Mouse (Mus musculus): Measurements from ENCODE around the gene Vmn1r126. TPM values are rescaled to one million over a fixed set of nuclear protein-coding genes. Genes with fewer than 3 reads are reported as not detected.

Vmn1r126 gene
- not detected in 2 replicates for polyA plus RNA-seq (2015; fragmentation: Nextera tagmentation; extraction: Ambion mirVana)

DNA sequence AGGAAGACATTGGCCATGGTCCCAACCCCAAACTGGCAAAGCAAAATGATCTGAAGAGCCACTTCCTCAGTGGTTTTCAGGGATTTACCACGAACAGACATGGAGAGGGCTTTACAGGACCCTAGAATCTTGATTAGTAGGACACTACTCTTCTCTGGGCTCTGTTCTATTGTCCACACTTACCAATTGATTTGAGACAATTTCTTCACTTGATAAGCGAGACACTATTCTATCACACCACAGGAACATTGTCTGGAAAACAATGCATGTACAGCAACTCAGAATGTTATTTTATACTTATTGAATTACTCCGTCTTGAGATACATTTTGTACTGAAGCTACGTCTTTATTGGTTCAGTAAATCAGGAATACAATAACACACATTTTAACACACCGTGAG, at the start of gene Vmn1r126:
Gene Vmn1r126 (minus strand): TSS at position 101 of the 400 bp plus-strand sequence.

DNA sequence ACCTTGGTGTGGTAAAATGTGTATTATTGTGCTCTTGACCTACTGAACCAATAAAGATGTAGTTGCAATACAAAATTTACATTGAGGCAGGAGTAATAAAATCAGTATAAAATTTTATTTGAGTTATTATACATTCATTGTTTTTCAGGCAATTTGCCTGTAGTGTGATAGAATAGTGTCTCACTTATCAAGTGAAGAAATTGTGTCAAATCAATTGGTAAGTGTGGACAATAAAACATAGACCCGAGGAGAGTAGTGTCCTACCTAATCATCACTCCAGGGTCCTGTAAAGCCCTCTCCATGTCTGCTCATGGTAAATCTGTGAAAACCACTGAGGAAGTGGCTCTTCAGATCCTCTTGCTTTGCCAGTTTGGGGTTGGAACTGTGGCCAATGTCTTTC, 47.8 kb upstream of the Vmn1r126 start, which contains the start of gene Vmn1r128:
Gene Vmn1r128 (plus strand): TSS at position 301 of the 400 bp plus-strand sequence.

DNA sequence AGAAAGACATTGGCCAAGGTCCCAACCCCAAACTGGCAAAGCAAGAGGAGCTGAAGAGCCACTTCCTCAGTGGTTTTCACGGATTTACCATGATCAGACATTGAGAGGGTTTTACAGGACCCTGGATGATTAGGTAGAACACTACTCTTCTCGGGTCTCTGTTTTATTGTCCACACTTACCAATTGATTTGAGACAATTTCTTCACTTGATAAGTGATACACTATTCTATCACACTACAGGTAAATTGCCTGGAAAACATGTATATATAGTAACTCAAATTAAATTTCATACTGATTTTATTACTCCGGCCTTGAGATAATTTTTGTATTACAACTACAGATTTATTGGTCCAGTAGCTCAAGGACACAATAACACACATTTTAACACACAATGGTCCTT, 18.5 kb upstream of the Vmn1r126 start, which contains the start of gene Vmn1r127:
Gene Vmn1r127 (minus strand): TSS at position 101 of the 400 bp plus-strand sequence.

DNA sequence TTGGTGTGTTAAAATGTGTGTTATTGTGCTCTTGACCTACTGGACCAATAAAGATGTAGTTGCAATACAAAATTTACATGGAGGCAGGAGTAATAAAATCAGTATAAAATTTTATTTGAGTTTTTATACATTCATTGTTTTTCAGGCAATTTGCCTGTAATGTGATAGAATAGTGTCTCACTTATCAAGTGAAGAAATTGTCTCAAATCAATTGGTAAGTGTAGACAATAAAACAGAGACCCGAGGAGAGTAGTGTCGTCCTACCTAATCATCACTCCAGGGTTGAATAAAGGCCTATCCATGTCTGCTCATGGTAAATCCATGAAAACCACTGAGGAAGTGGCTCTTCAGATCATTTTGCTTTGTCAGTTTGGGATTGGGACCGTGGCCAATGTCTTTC, 29.4 kb downstream of the Vmn1r126 start, which contains the start of gene Vmn1r125:
Gene Vmn1r125 (plus strand): TSS at position 301 of the 400 bp plus-strand sequence.

DNA sequence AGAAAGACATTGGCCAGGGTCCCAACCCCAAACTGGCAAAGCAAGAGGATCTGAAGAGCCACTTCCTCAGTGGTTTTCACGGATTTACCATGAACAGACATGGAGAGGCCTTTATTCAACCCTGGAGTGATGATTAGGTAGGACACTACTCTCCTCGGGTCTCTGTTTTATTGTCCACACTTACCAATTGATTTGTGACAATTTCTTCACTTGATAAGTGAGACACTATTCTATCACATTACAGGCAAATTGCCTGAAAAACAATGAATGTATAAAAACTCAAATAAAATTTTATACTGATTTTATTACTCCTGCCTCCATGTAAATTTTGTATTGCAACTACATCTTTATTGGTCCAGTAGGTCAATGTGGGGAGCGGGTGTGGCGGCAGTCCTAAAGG, 40.8 kb downstream of the Vmn1r126 start, which contains the start of gene Vmn1r124:
Gene Vmn1r124 (minus strand): TSS at position 101 of the 400 bp plus-strand sequence.

Other genes with a start within 250 kb of the Vmn1r126 start
- gene Vmn1r120, start 247.7 kb downstream of the Vmn1r126 start, polyA plus RNA-seq (2015; fragmentation: Nextera tagmentation; extraction: Ambion mirVana), result not detected in 2 replicates
- not detected in 2 replicates for gene Vmn1r121, start 203.0 kb downstream of the Vmn1r126 start, polyA plus RNA-seq (2015; fragmentation: Nextera tagmentation; extraction: Ambion mirVana)
- not detected in 2 replicates for gene Vmn1r122, start 167.3 kb downstream of the Vmn1r126 start, polyA plus RNA-seq (2015; fragmentation: Nextera tagmentation; extraction: Ambion mirVana)
- gene Vmn1r123, start 139.3 kb downstream of the Vmn1r126 start, polyA plus RNA-seq (2015; fragmentation: Nextera tagmentation; extraction: Ambion mirVana), result not detected in 2 replicates
- not detected in 2 replicates for gene Gm5157, start 111.0 kb downstream of the Vmn1r126 start, polyA plus RNA-seq (2015; fragmentation: Nextera tagmentation; extraction: Ambion mirVana)
- gene Vmn1r124, start 40.9 kb downstream of the Vmn1r126 start, polyA plus RNA-seq (2015; fragmentation: Nextera tagmentation; extraction: Ambion mirVana), result not detected in 2 replicates
- not detected in 2 replicates for gene Vmn1r125, start 29.3 kb downstream of the Vmn1r126 start, polyA plus RNA-seq (2015; fragmentation: Nextera tagmentation; extraction: Ambion mirVana)
- gene Vmn1r127, start 18.4 kb upstream of the Vmn1r126 start, polyA plus RNA-seq (2015; fragmentation: Nextera tagmentation; extraction: Ambion mirVana), result not detected in 2 replicates
- gene Vmn1r128, start 47.9 kb upstream of the Vmn1r126 start, polyA plus RNA-seq (2015; fragmentation: Nextera tagmentation; extraction: Ambion mirVana), result not detected in 2 replicates
- not detected in 2 replicates for gene Vmn1r129, start 59.8 kb upstream of the Vmn1r126 start, polyA plus RNA-seq (2015; fragmentation: Nextera tagmentation; extraction: Ambion mirVana)
- gene Gm6882, start 131.3 kb upstream of the Vmn1r126 start, polyA plus RNA-seq (2015; fragmentation: Nextera tagmentation; extraction: Ambion mirVana), result not detected in 2 replicates
- not detected in 2 replicates for gene Vmn1r130, start 210.3 kb upstream of the Vmn1r126 start, polyA plus RNA-seq (2015; fragmentation: Nextera tagmentation; extraction: Ambion mirVana)
- gene Vmn1r131, start 244.6 kb upstream of the Vmn1r126 start, polyA plus RNA-seq (2015; fragmentation: Nextera tagmentation; extraction: Ambion mirVana), result not detected in 2 replicates